Mouse (Mus musculus): Measurements from ENCODE around the gene Eps8l2. TPM values are rescaled to one million over a fixed set of nuclear protein-coding genes. Genes with fewer than 3 reads are reported as not detected.

The Eps8l2 gene
- polyA plus RNA-seq, 1 experiment from 2014 or later: 29.1 TPM

DNA sequence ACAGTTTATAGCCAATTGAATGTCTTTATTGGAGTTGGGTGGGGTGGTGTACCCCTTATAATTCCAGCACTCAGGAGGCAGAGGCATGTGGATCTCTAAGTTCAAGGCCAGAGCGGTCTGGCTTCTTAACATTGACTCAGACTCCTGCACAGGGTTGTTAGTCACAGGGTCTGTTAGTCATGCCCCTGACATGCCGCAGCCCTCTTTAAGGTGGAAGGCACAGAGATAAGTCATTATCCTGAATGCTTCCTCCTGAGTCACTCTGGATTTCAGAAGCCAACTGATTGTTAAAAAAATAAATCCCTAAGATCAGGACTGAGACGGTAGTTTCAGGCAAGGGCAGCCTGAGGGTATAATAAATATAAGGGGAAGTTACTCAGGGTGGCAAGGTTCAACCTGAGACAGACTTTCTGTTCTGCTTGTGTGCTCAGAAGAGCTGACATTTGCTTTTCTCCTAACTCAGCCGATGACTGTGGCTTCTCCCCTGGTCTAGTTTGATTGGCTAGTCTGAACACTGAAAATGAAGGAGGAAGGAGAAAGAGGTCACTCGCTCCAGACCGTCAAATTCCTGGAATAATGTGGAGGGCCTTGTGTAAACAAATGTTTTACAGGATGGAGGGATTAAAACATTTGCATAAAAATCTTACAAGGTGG, 33.4 kb downstream of the Eps8l2 start:
- Histone ChIP-seq H3K4me2 (no peak overlapping the region), H3K9ac (no peak overlapping the region), H3K4me3 (no peak overlapping the region), H3K27me3 (no peaks in the 10 kb centered on the region), H3K4me1 (peaks cover 2% of the 10 kb centered on the region; the same call in 1 of the 2 replicates), H3K9me3 (no peaks in the 10 kb centered on the region), H3K36me3 (no peaks in the 10 kb centered on the region), H3K27ac (no peak overlapping the region)
- WGBS: 28% methylated on average over 6 of the region's 6 CpGs
- ATAC-seq (ENCODE audit: borderline replicate concordance, extremely low read depth, low FRiP score, low TSS enrichment): no peak

DNA sequence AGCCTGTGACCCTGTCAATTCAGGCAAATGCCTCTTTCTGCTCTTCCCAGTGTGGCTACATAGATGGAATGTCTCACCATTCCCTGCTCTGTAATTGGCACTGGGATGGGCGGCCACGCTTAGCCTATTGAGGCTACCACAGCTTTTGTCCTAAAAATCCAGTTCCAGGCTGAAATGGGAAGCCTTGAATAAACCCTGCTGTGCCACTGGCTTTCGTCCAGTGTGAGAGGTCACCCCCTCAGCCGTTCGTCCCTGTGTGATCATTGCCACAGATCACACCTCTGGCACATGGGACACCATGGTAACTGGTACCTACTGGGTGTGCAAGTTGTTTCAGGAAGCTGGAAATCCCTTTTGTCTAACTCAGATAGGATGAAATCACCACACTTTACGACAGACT, 34.9 kb downstream of the Eps8l2 start:
- ATAC-seq (ENCODE audit: borderline replicate concordance, extremely low read depth, low FRiP score, low TSS enrichment): no peak
- Histone ChIP-seq H3K36me3 (no peaks in the 10 kb centered on the region), H3K4me2 (no peak overlapping the region), H3K9ac (no peak overlapping the region), H3K9me3 (no peaks in the 10 kb centered on the region), H3K4me3 (no peak overlapping the region), H3K4me1 (peaks cover 2% of the 10 kb centered on the region; the same call in 1 of the 2 replicates), H3K27ac (no peak overlapping the region), H3K27me3 (no peaks in the 10 kb centered on the region)
- WGBS: 73% methylated on average over 6 of the region's 6 CpGs

DNA sequence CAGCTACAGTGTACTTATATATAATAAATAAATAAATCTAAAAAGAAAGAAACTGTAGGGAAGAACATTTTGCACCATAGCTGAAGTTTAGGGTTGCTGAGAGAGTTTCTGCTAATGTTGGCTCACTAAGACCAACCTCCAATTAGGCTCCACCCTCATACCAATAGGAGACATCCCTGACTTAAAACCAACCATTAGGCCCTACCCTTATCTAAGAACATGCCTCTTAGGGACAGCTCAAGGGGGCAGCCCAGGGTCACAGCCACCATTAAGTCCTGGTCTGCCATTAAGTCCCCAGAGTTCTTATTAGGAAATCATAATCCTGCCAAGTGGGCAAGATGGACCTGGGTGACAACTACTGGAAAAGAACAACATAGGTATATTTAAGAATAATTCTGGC, 35.7 kb downstream of the Eps8l2 start:
- Histone ChIP-seq H3K4me2 (no peak overlapping the region), H3K4me1 (peaks cover 2% of the 10 kb centered on the region; the same call in 1 of the 2 replicates), H3K27me3 (no peaks in the 10 kb centered on the region), H3K9me3 (no peaks in the 10 kb centered on the region), H3K27ac (no peak overlapping the region), H3K36me3 (no peaks in the 10 kb centered on the region), H3K9ac (no peak overlapping the region), H3K4me3 (no peak overlapping the region)
- ATAC-seq (ENCODE audit: borderline replicate concordance, extremely low read depth, low FRiP score, low TSS enrichment): no peak

DNA sequence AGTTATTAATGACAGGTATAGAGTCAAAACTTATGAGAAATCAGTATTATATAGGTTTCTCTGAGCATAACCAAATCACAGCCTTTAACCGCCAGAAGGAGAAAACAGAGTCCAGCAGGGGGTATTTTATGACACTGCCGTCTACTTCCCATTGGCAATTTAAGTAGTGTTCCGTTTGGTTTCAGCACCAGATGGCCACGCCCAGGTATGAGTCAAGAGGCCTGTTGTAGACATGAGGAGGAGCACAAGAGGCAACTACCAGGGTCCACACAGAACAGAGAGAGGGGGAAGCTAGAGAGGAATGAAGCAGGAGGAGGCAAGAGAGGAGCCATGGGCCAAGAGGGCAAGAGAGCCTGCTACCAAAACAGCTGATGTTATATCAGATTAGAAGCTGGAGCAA, 40.9 kb downstream of the Eps8l2 start:
- no peaks in the 10 kb centered on the region for H3K4me1 ChIP-seq
- no peak overlapping the region for H3K27ac ChIP-seq
- H3K4me3 ChIP-seq: no peak overlapping the region
- ATAC-seq (ENCODE audit: borderline replicate concordance, extremely low read depth, low FRiP score, low TSS enrichment): no peak
- no peaks in the 10 kb centered on the region for H3K36me3 ChIP-seq
- no peaks in the 10 kb centered on the region for H3K27me3 ChIP-seq
- 54% methylated on average over 4 of the region's 4 CpGs for WGBS
- H3K4me2 ChIP-seq: no peak overlapping the region
- H3K9ac ChIP-seq: no peak overlapping the region
- no peaks in the 10 kb centered on the region for H3K9me3 ChIP-seq

DNA sequence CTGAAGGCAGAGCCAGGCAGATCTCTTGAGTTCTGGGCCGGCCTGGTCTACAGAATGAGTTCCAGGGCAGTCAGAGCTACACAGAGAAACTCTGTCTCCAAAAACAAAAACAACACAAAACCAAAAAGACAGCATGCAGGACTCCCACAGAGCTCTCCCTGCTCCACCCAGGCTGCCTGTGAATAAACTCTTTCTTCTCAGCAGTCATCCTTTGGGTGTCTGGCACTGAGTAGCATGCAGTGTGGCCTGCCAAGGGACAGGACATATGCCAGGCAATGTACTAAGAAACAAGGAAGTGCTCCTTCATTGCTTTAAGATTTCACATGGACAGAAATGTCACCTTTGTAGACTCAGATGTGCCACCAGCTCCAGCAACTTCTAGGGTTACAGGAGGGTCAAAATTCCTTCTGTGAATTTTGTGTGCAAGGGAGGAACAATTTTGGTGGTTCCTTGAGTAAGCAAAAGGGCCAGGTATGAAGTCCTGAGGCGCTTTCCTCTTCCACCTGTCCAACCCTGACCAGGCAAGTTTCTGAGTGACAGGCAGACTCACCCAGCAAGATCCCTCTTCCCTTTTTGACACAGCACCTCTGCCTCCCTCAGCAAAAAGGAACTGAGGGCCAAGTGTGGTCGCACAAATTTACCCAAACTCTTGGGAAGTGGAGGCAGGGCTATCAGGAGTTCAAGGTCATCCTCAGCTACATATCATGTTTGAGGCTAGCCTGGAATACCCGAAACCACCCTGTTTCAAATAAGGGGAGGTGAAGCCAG, 42.6 kb downstream of the Eps8l2 start:
- no peak overlapping the region for H3K4me3 ChIP-seq
- H3K36me3 ChIP-seq: no peaks in the 10 kb centered on the region
- WGBS: 66% methylated on average over 4 of the region's 4 CpGs
- H3K27me3 ChIP-seq: no peaks in the 10 kb centered on the region
- H3K27ac ChIP-seq: no peak overlapping the region
- no peaks in the 10 kb centered on the region for H3K9me3 ChIP-seq
- H3K9ac ChIP-seq: no peak overlapping the region
- no peak overlapping the region for H3K4me2 ChIP-seq
- ATAC-seq (ENCODE audit: borderline replicate concordance, extremely low read depth, low FRiP score, low TSS enrichment): no peak
- no peaks in the 10 kb centered on the region for H3K4me1 ChIP-seq

DNA sequence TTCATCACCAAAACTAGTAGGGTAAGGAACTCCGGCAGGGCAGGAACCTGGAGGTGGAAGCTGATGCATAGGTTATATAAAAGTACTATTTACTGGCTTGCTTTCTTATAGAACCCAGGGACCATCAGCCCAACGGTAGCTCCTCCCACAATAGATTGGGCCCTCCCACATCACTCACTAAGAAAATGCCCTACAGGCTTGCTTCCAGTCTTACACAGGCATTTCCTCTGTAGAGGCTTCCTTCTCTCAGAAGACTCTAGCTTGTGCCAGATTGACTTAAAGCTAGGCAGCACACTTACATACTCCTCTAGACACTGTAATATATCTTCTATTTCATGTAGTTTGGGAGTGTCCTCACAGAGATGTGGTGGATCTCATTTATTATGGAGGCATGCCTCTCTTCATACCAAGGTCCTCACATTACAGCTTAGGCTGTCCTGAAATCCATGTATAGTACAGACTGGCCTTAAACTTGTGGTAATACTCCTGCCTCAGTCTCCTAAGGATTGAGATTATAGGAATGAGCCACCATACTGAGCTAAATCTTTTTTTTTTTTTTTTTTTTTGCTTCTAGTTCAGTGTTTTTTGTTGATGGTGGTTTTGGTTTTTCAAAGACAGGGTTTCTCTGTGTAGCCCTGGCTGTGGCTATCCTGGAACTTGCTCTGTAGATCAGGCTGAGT, 49.3 kb downstream of the Eps8l2 start:
- H3K4me2 ChIP-seq: no peak overlapping the region
- H3K9ac ChIP-seq: no peak overlapping the region
- ATAC-seq (ENCODE audit: borderline replicate concordance, extremely low read depth, low FRiP score, low TSS enrichment): no peak
- no peaks in the 10 kb centered on the region for H3K27me3 ChIP-seq
- H3K9me3 ChIP-seq: no peaks in the 10 kb centered on the region
- H3K36me3 ChIP-seq: no peaks in the 10 kb centered on the region
- H3K27ac ChIP-seq: no peak overlapping the region
- WGBS: 44% methylated on average over 2 of the region's 2 CpGs
- no peak overlapping the region for H3K4me3 ChIP-seq
- peaks cover 13% of the 10 kb centered on the region for H3K4me1 ChIP-seq

DNA sequence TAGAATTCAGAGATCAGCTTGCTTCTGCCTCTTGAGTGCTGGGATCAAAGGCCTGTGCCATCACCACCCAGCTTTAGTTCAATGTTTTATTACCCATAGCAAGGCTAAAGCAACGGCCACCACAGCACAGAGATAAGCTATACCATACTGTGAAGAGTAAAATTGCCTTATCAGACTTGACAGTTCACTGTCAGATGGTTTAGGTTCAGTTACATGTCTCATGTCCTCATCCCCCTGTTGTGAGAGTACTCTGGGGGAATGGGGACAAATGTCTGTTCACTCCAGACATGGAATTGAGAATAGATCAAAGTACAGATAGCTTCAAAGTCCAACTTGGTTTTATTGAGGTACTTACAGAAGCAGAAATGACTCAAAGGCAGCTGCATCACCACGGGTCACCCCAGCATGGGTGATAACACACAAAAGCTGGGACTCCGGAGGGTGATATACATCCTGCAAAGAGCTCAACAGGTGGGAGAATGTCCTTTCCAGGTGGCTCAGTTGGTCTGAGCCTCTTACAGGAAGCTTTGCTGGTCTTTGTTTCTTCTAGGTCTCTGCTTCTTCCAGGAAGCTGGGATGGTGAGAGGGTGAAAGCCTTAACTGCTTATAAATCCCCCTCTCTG, 49.9 kb downstream of the Eps8l2 start:
- Histone ChIP-seq H3K4me3 (no peak overlapping the region), H3K4me2 (no peak overlapping the region), H3K27me3 (no peaks in the 10 kb centered on the region), H3K9ac (no peak overlapping the region), H3K27ac (no peak overlapping the region), H3K4me1 (peaks cover 16% of the 10 kb centered on the region), H3K36me3 (no peaks in the 10 kb centered on the region), H3K9me3 (no peaks in the 10 kb centered on the region)
- 41% methylated on average over 3 of the region's 3 CpGs for WGBS
- ATAC-seq (ENCODE audit: borderline replicate concordance, extremely low read depth, low FRiP score, low TSS enrichment): no peak

DNA sequence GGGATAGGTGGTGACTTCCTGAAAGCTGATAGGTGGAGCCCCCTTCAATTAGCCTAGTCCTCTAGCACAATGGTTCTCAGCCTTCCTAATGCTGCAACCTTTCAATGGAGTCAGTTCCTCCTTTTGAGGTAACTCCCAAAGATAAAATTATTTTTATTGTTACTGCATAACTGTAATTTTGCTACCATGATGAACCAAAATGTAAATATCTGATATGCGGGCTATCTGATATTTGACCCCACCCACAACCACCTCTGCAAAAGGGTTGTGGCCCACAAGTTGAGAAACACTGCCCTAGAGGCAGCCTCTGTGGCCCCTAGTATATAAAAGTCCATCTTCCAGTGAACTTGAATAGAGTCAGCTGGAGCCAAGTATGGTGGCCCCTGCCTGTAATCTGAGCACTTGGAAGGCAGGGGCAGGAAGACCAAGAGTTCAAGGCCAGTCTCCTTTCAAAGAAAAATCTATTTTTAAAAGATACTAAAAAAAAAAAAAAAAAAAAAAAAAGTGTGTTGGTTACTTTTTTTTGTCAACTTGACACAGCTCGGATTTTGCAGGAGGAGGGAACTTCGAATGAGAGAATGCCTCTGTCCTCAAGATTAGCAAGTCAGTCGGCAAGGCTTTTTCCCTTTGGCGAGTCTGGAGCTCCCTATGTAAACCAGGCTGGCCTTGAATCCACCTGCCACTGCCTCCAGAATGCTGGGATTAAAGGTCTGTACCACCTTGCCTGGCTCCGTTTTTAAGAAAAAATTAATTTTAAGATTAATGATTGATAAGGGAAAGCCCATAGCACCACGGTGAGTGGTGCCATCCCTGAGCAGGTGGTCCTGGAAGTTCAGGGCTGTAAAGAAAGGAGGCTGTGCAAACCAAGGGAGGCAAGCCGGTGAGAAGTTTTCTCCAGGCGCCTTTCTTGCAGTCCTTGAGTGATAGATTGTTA, 51.9 kb downstream of the Eps8l2 start:
- 48% methylated on average over 9 of the region's 9 CpGs for WGBS
- peak overlapping the region; percentile 79; the same call in 1 of the 2 replicates for H3K4me3 ChIP-seq
- H3K4me2 ChIP-seq: no peak overlapping the region

DNA sequence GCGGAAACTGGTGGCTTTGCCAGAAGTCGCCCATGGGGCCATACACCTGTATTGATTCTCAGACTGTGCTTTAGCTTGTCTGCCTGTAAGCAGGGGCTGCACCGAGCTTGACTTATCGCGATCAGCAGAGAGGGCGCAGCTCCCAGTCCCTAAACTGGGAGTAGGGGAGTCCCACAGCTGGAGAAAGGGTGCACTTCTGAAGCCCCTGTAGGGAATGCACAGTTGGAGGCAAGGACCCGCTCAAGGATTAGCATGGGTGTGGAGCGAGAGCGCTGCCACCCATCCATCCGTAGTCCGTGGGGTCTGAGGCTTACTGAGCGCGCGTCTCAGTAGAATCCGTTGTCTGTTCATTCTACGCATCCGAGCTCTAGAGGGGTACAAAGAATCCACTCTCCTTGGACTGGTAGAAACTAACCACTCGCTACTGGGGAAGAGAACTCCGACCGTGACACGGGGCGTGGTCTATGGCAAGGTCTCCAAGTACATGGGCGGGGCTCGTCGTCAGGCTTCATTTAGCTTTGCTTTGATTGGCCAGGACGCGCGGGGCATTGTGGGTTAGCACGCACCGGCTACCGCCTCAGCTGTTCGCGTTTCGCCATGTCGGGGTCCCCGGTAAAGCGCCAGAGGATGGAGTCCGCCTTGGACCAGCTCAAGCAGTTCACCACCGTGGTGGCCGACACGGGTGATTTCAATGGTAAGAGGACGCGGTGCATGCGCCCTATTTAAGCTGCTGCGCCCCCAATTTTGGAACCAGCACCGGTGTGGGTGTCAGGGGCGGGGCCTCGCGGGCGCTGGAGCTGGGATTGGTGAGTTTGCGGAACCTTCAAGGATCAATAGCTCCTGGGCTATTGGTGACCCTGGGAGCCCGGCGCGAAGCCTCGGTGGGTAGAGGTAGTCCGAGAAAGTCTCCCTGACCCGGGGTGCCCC, 53.2 kb downstream of the Eps8l2 start, which contains the start of gene Taldo1:
TSS of gene Taldo1 (plus strand) at position 575 of the 927 bp plus-strand sequence.
- WGBS: under 1% methylated on average over 57 of the region's 57 CpGs
- H3K9me3 ChIP-seq: no peaks in the 10 kb centered on the region

More for the DNA sequence above, 51.9 kb downstream of the Eps8l2 start:
- no peak overlapping the region for H3K9ac ChIP-seq
- no peak overlapping the region for H3K27ac ChIP-seq
- no peak for ATAC-seq (ENCODE audit: borderline replicate concordance, extremely low read depth, low FRiP score, low TSS enrichment)
- no peaks in the 10 kb centered on the region for H3K9me3 ChIP-seq
- no peaks in the 10 kb centered on the region for H3K27me3 ChIP-seq
- peaks cover 16% of the 10 kb centered on the region for H3K4me1 ChIP-seq
- H3K36me3 ChIP-seq: no peaks in the 10 kb centered on the region

DNA sequence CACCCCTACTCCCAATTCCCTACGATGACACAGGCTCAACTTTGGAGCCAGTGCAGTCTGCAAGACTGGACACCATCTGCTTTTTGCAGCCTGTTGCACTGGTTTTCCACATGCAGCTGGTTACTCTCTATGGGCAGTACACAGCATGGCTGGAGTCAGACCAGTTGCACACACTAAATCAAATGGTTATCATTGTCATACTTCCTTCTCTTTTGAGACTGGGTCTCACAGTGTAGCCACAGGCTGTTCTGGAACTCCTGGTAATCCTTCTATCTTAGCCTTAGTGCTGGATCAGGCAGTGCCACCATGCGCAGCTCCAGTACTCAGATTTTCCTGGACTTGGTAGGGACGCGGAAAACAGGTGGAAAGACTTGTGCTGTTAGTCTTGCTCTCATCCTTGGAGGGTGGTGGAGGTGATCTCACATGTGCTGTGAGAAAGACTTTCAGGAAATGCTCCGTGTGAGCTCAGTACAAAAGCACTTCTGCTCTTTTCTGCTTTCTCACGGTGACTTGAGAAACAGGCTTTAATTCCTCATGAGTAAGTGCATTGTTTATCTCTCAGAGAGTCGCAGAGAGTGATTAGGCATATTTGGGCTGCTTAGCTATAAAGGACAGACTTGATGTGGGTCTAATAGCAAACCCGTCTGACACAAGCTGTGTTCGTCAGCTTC, 54.0 kb downstream of the Eps8l2 start:
- peak overlapping the region; percentile 79 for H3K4me3 ChIP-seq
- no peaks in the 10 kb centered on the region for H3K27me3 ChIP-seq
- H3K9ac ChIP-seq: peak overlapping the region; percentile 75
- WGBS: 29% methylated on average over 9 of the region's 9 CpGs
- peaks cover 16% of the 10 kb centered on the region for H3K4me1 ChIP-seq
- no peak for ATAC-seq (ENCODE audit: borderline replicate concordance, extremely low read depth, low FRiP score, low TSS enrichment)
- H3K9me3 ChIP-seq: no peaks in the 10 kb centered on the region
- H3K36me3 ChIP-seq: peaks cover 10% of the 10 kb centered on the region; the same call in 1 of the 2 replicates
- H3K27ac ChIP-seq: 0 out of 2 replicates have a peak overlapping the region, but pooled peaks have one; percentile 29
- H3K4me2 ChIP-seq: peak overlapping the region; percentile 96

More for the DNA sequence above, 53.2 kb downstream of the Eps8l2 start, which contains the start of gene Taldo1:
- peak within 1 kb of the TSS; percentile 96 for H3K4me2 ChIP-seq
- H3K4me3 ChIP-seq: peak within 1 kb of the TSS; percentile 79
- peak within 1 kb of the TSS; percentile 75 for H3K9ac ChIP-seq
- H3K27me3 ChIP-seq: no peaks in the 10 kb centered on the region
- H3K27ac ChIP-seq: peak within 1 kb of the TSS; percentile 68
- H3K4me1 ChIP-seq: peaks cover 16% of the 10 kb centered on the region
- peak; percentile 95 for ATAC-seq (ENCODE audit: borderline replicate concordance, extremely low read depth, low FRiP score, low TSS enrichment)
- H3K36me3 ChIP-seq: peaks cover 8% of the 10 kb centered on the region; the same call in 1 of the 2 replicates

All from lung, embryonic 15.5 days (tissue).